Mouse (Mus musculus) spleen, postnatal 36 days (tissue): ENCODE data around the gene Hspa1a.
"Not testable (repeated sequence)": the region's sequence is repeated elsewhere in the genome, so short reads cannot be mapped to it uniquely, and the experiment has no call there.

ENCODE experiments used
- DNase-seq, 2 experiments: peaks; one replicate each; pipeline ENCODE4 v3.0.0; 2022; ENCODE audit warnings: low spot score in 2 of 2, mixed read lengths in 1 of 2

The Hspa1a gene

GRCm38 (mm10) chr17:34972069-34972749, at the start of gene Hspa1a, which contains the start of gene Hspa1l:
TSS of gene Hspa1a (minus strand) at chr17:34972156.
TSS of gene Hspa1l (plus strand) at chr17:34972703.
- DNase-seq: peak; percentile 64 to 67

GRCm38 (mm10) chr17:35021163-35021808, 49.3 kb upstream of the Hspa1a start:
- DNase-seq: peak; percentile 74 to 78

- DNase-seq: no peak
These were observed 48.6 kb upstream of the Hspa1a start for GRCm38 (mm10) chr17:35020551-35020950.

GRCm38 (mm10) chr17:35019894-35020293, 47.9 kb upstream of the Hspa1a start:
- DNase-seq: no peak

DNA sequence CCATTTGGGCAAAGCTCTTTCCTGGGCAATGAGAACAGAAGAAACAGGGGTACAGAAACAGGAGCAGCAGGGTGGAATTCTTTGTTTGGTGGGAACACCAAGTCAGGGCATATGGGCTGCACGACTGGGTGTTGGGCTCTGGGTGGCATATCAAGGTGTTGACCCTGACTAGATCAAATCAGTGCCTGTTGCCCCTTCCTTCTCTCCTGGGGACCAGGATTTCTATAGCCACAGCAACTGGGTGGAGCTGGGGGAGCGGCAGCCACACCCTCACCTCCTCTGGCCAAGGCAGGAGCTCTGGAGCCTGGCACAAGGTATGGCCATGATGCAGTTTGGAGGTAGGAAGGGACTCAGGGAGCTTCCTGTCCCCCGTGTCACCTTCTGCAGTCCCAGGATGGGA, 46.2 kb upstream of the Hspa1a start:
- no peak for DNase-seq

DNA sequence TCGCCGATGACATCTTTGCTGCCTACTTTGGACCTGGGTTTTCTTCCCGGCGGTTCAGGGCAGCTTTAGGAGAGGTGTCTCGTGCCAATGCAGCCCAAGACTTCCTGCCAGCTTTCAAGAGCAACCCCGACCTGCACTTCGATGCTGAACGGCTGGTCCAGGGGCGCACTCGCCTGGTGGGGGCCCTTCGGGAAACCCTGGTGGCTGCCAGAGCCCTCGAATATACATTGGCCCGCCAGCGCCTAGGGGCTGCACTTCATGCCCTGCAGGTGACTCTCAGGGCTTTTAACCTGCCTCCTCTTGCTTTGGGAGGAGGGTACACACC, 45.7 kb upstream of the Hspa1a start:
- DNase-seq: no peak

GRCm38 (mm10) chr17:35016791-35017705, 45.1 kb upstream of the Hspa1a start:
- no peak for DNase-seq

GRCm38 (mm10) chr17:35016376-35016775, 44.4 kb upstream of the Hspa1a start, which contains the start of gene Vwa7:
TSS of gene Vwa7 (plus strand) at chr17:35016579.
- DNase-seq: no peak

DNA sequence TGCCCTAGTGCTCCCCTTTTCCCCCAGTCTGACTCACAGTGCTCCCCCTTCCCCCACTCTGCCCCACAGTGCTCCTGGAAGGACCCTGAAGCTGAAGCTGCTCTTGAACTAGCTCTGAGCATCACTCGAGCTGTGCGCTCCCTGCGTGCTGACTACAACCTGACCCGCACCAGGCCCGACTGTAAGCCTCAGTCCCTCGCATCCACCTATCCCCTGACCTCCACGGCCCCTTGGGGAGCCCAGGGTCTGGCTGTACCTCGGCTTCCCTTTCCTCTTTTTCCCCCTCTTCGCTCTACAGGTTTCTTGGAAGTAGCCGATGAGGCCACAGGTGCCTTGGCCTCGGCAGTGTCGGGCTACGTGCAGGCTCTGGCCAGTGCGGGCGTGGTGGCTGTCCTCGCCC, 43.3 kb upstream of the Hspa1a start:
- no peak for DNase-seq

DNA sequence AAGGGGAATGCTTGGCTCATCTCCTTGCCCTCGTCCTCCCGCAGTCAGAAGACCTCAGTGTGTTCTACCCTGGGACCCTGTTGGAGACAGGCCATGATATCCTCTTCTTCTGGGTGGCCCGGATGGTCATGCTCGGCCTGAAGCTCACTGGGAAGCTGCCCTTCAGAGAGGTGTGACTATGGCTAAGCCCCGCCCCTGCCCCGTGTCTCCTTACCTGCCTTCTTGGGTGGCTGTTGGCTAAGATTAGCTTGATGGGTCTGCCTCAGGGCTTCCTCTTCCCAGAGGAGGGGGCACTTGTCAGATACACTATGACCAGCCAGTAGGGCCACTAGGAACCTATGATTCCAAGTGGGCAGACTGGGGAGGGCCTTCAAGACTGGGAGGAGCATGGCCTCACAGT, 41.3 kb upstream of the Hspa1a start:
- no peak for DNase-seq

DNA sequence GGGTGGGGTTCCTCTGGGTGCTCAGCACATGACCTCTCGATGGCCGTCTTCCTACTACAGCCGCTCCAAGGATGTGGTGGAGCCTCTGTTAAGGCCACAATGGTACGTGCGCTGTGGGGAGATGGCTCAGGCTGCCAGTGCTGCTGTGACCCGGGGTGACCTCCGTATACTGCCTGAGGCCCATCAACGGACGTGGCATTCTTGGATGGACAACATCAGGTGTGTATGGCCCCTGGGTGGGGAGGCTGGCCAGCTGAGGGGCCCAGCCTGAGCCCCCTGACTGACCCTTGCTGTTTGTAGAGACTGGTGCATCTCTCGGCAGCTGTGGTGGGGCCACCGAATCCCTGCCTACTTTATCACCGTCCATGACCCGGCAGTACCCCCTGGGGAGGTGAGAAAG, 40.5 kb upstream of the Hspa1a start:
- no peak for DNase-seq

DNA sequence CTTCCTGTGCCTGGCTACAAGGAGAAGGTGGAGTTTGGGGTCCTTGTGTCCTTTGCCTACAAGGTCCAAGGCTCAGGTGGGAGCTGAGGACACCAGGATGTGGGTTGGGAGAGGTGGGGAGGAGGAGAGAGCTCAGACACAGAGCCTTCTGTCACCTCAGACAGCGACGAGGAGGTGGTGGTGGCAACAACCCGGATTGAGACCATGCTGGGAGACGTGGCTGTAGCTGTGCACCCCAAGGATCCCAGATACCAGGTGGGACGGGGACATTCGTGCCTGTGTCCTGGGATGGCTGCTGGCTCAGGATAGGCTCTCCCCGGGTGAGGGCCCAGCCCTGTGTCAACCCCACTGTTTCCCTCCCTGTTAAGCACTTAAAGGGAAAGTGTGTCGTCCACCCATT, 39.5 kb upstream of the Hspa1a start:
- DNase-seq: no peak

GRCm38 (mm10) chr17:35009586-35009985, 37.6 kb upstream of the Hspa1a start:
- DNase-seq: no peak

GRCm38 (mm10) chr17:35007387-35007991, 35.5 kb upstream of the Hspa1a start:
- DNase-seq: no peak

GRCm38 (mm10) chr17:35005902-35006301, 33.9 kb upstream of the Hspa1a start:
- DNase-seq: not testable (repeated sequence)

DNA sequence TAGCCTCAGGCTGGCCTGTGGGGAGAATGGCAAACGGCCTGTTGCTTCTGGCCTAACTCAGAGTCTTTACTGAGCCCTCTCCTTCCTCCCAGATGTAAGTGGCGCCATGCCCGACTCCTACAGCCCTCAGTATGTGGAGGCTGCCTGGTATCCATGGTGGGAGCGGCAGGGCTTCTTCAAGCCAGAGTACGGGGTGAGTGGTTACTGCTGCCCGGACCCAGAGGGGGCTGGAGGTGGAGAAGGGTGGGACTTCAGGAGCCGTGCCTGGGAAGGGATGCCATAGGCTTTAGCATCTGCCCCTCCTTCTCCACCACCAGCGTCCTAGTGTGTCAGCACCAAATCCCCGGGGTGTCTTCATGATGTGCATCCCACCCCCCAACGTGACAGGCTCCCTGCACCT, 33.2 kb upstream of the Hspa1a start:
- DNase-seq: no peak

- no peak for DNase-seq
These were observed 32.2 kb upstream of the Hspa1a start for GRCm38 (mm10) chr17:35004075-35004717.

- no peak for DNase-seq
These were observed 31.3 kb upstream of the Hspa1a start for GRCm38 (mm10) chr17:35003022-35003838.

DNA sequence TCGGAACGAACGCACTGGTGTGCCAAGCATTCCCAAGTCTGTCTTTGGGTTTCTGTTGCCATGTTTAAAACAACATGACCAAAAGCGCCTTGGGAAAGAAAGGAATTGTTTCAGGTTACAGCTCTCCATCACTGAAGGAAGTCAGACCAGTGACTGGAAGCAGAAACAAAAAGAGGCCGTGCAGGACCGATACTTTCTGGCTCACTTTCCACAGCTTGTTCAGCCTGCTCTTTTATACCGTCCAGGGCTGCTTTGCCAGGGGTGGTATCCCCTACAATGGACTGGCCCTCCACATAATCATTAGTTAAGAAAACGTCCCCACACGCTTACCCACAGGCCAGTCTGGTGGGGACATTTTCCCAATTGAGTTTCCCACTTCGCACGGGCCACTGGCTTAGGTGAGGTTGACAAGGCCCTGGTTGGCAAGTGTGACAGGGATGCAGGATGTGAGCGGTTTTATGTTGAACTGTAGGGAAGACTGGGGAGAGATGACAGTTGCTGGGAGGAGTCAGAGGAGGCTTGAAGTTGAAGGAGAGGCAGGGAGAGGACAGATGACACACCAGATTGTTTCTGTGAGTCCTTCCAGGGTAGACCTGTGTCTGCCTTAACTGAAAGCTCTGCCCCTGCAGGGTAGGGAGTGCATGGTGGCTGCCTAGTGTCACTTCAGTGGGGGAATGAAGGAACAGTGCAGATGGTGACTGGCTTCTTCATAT, 30.4 kb upstream of the Hspa1a start:
- no peak for DNase-seq
